Mouse (Mus musculus) layer of hippocampus, postnatal 25 days (tissue): ENCODE results near the gene Fam207a. TPM values are rescaled to one million over a fixed set of nuclear protein-coding genes. Genes with fewer than 3 reads are reported as not detected.

Experiments used
- DNase-seq, 2 experiments: peaks; one replicate each; pipeline ENCODE4 v3.0.0; 2022; ENCODE audit warnings: mixed read lengths in 2 of 2, low spot score in 1 of 2; ENCODE audit errors: extremely low spot score in 1 of 2
- total RNA-seq, 2 experiments: library from RNA; stranded (reverse); gene quantifications; 2 replicates each; pipeline ENCODE4 v1.2.3; 2021

Gene Fam207a
- total RNA-seq, 2 experiments from 2014 or later: 32.8 to 33.1 TPM

GRCm38 (mm10) chr10:77504143-77504542 lies 11.4 kb downstream of the Fam207a start:
- no peak for DNase-seq

- no peak for DNase-seq
These were observed 12.3 kb downstream of the Fam207a start for GRCm38 (mm10) chr10:77502967-77503922.

GRCm38 (mm10) chr10:77500636-77501035 lies 14.9 kb downstream of the Fam207a start:
- no peak for DNase-seq

- no peak for DNase-seq
These were observed 17.3 kb downstream of the Fam207a start for GRCm38 (mm10) chr10:77498254-77498653.

- DNase-seq: no peak
These were observed 18.4 kb downstream of the Fam207a start for GRCm38 (mm10) chr10:77497185-77497584.

GRCm38 (mm10) chr10:77492885-77493284 lies 22.7 kb downstream of the Fam207a start:
- no peak for DNase-seq

GRCm38 (mm10) chr10:77491585-77491984 lies 24.0 kb downstream of the Fam207a start:
- no peak for DNase-seq

GRCm38 (mm10) chr10:77488168-77488567 lies 27.4 kb downstream of the Fam207a start:
- DNase-seq: no peak

GRCm38 (mm10) chr10:77485786-77486185 lies 29.8 kb downstream of the Fam207a start:
- no peak for DNase-seq

- no peak for DNase-seq
These were observed 31.2 kb downstream of the Fam207a start for GRCm38 (mm10) chr10:77484205-77484935.

- no peak for DNase-seq
These were observed 33.8 kb downstream of the Fam207a start for GRCm38 (mm10) chr10:77481814-77482213.

GRCm38 (mm10) chr10:77479972-77480371 lies 35.6 kb downstream of the Fam207a start:
- DNase-seq: no peak

GRCm38 (mm10) chr10:77476907-77477306 lies 38.7 kb downstream of the Fam207a start:
- DNase-seq: no peak

GRCm38 (mm10) chr10:77472188-77472587 lies 43.4 kb downstream of the Fam207a start:
- no peak for DNase-seq

- no peak for DNase-seq
These were observed 44.1 kb downstream of the Fam207a start for GRCm38 (mm10) chr10:77471512-77471911.

GRCm38 (mm10) chr10:77470763-77471162 lies 44.8 kb downstream of the Fam207a start:
- DNase-seq: no peak

GRCm38 (mm10) chr10:77468675-77469074 lies 46.9 kb downstream of the Fam207a start:
- DNase-seq: no peak

GRCm38 (mm10) chr10:77467407-77467806 lies 48.2 kb downstream of the Fam207a start:
- DNase-seq: no peak

- DNase-seq: no peak
These were observed 49.7 kb downstream of the Fam207a start for GRCm38 (mm10) chr10:77465902-77466301.

GRCm38 (mm10) chr10:77464181-77464936 lies 51.2 kb downstream of the Fam207a start:
- no peak for DNase-seq

- no peak for DNase-seq
These were observed 54.4 kb downstream of the Fam207a start for GRCm38 (mm10) chr10:77461161-77461560.
